Mouse (Mus musculus) intestine, embryonic 14.5 days (tissue): ENCODE results near the gene Bcl2l11. TPM values are rescaled to one million over a fixed set of nuclear protein-coding genes. Genes with fewer than 3 reads are reported as not detected.
A peak's percentile ranks its signal among the peaks of the same experiment; 100 is the strongest.

ENCODE experiments used
- ATAC-seq: fragments of 200-750 bp; cut with Nextera tagmentation; replicated peaks from 2 replicates; pipeline ENCODE4 v1.8.0; 2017; ENCODE audit warnings: low read depth, moderate number of reproducible peaks, moderate TSS enrichment, moderate library complexity; ENCODE audit not compliant: low FRiP score, low TSS enrichment
- DNase-seq: peaks from one replicate; pipeline ENCODE4 v3.0.0-alpha.2; 2018; ENCODE audit warnings: low spot score
- H3K27ac ChIP-seq: fragments of 300-500 bp; sonication (generic); 2 replicates; pipeline ENCODE4 v1.5.1; 2014; ENCODE audit warnings: low read depth, mild to moderate bottlenecking, control low read depth
- H3K27me3 ChIP-seq: fragments of 300-500 bp; sonication (generic); replicated peaks from 2 replicates; pipeline ENCODE4 v1.6.1; 2014; ENCODE audit warnings: low read length, control low read depth; ENCODE audit not compliant: control insufficient read depth, insufficient read depth
- H3K36me3 ChIP-seq: fragments of 300-500 bp; sonication (generic); 2 replicates; pipeline ENCODE4 v1.6.1; 2014; ENCODE audit warnings: low read length, control low read depth; ENCODE audit not compliant: control insufficient read depth, insufficient read depth
- H3K4me1 ChIP-seq: fragments of 300-500 bp; sonication (generic); replicated peaks from 2 replicates; pipeline ENCODE4 v1.6.1; 2014; ENCODE audit warnings: low read length, control low read depth, mixed read lengths; ENCODE audit not compliant: control insufficient read depth, insufficient read depth
- H3K4me2 ChIP-seq: fragments of 300-500 bp; sonication (generic); 2 replicates; pipeline ENCODE4 v1.6.1; 2014; ENCODE audit warnings: low read length
- H3K4me3 ChIP-seq: fragments of 300-500 bp; sonication (generic); 2 replicates; pipeline ENCODE4 v1.5.1; 2014; ENCODE audit warnings: low read depth, low read length, control low read depth, mixed read lengths
- H3K9ac ChIP-seq: fragments of 300-500 bp; sonication (generic); 2 replicates; pipeline ENCODE4 v1.6.1; 2014; ENCODE audit warnings: mild to moderate bottlenecking, low read length
- H3K9me3 ChIP-seq: fragments of 300-500 bp; sonication (generic); 2 replicates; pipeline ENCODE4 v1.6.1; 2016; ENCODE audit warnings: low read length, control low read depth; ENCODE audit not compliant: control insufficient read depth
- WGBS: fragments of 180-500 bp; shearing (Covaris S2); extraction: QIAGEN DNeasy Blood & Tissue Kit; methylation state at CpG from one replicate; pipeline ENCODE4 v1.1.7; 2014; 5-methylcytosine and 5-hydroxymethylcytosine counted together
- polyA plus RNA-seq: library from polyadenylated mRNA; unstranded; fragments of >200 nt; fragmentation: Nextera tagmentation; extraction: Ambion mirVana; gene quantifications from 2 replicates; pipeline ENCODE4 v1.2.1, GENCODE M21; 2014

Gene Bcl2l11
- polyA plus RNA-seq, 1 experiment from 2014 or later, result 14.1 TPM

- H3K4me3 ChIP-seq, result no peak overlapping the region
- WGBS, result 79% methylated on average over 7 of the region's 7 CpGs
These were observed 38.8 kb upstream of the Bcl2l11 start for GRCm38 (mm10) chr2:128086996-128087526.

GRCm38 (mm10) chr2:128087798-128088545 is 37.9 kb upstream of the Bcl2l11 start:
- 66% methylated on average over 8 of the region's 8 CpGs for WGBS
- Histone ChIP-seq H3K9ac (no peak overlapping the region), H3K9me3 (no peaks in the 10 kb centered on the region), H3K36me3 (no peaks in the 10 kb centered on the region), H3K4me3 (no peak overlapping the region), H3K4me2 (no peak overlapping the region), H3K27me3 (no peaks in the 10 kb centered on the region), H3K4me1 (no peaks in the 10 kb centered on the region), H3K27ac (no peak overlapping the region)
- DNase-seq (no peak), ATAC-seq (no peak)

More at GRCm38 (mm10) chr2:128086996-128087526, 38.8 kb upstream of the Bcl2l11 start:
- DNase-seq (no peak), ATAC-seq (no peak)
- Histone ChIP-seq H3K4me2 (no peak overlapping the region), H3K27ac (no peak overlapping the region), H3K9me3 (no peaks in the 10 kb centered on the region), H3K36me3 (no peaks in the 10 kb centered on the region), H3K4me1 (no peaks in the 10 kb centered on the region), H3K27me3 (no peaks in the 10 kb centered on the region), H3K9ac (no peak overlapping the region)

GRCm38 (mm10) chr2:128090283-128090885 is 35.5 kb upstream of the Bcl2l11 start:
- no peak for ATAC-seq
- Histone ChIP-seq H3K9me3 (no peaks in the 10 kb centered on the region), H3K9ac (no peak overlapping the region), H3K4me2 (no peak overlapping the region), H3K27ac (no peak overlapping the region), H3K27me3 (no peaks in the 10 kb centered on the region), H3K4me1 (peaks cover 8% of the 10 kb centered on the region; the same call in 1 of the 2 replicates), H3K36me3 (no peaks in the 10 kb centered on the region), H3K4me3 (no peak overlapping the region)
- DNase-seq, result no peak
- WGBS, result 90% methylated on average over 6 of the region's 6 CpGs

- ATAC-seq, result no peak
- Histone ChIP-seq H3K4me2 (no peak overlapping the region), H3K4me1 (peaks cover 10% of the 10 kb centered on the region; the same call in 1 of the 2 replicates), H3K4me3 (no peak overlapping the region), H3K9me3 (no peaks in the 10 kb centered on the region), H3K27ac (no peak overlapping the region), H3K9ac (no peak overlapping the region), H3K36me3 (no peaks in the 10 kb centered on the region), H3K27me3 (no peaks in the 10 kb centered on the region)
- WGBS, result 82% methylated on average over 11 of the region's 11 CpGs
- no peak for DNase-seq
These were observed 34.1 kb upstream of the Bcl2l11 start for GRCm38 (mm10) chr2:128091431-128092369.

- no peak overlapping the region for H3K9ac ChIP-seq
- no peaks in the 10 kb centered on the region for H3K36me3 ChIP-seq
- H3K4me1 ChIP-seq, result peaks cover 10% of the 10 kb centered on the region; the same call in 1 of the 2 replicates
- H3K9me3 ChIP-seq, result no peaks in the 10 kb centered on the region
- H3K27me3 ChIP-seq, result no peaks in the 10 kb centered on the region
- H3K27ac ChIP-seq, result no peak overlapping the region
- ATAC-seq (no peak), DNase-seq (no peak)
- H3K4me2 ChIP-seq, result no peak overlapping the region
- H3K4me3 ChIP-seq, result no peak overlapping the region
- WGBS, result 91% methylated on average over 2 of the region's 2 CpGs
These were observed 33.4 kb upstream of the Bcl2l11 start for GRCm38 (mm10) chr2:128092451-128092850.

GRCm38 (mm10) chr2:128094196-128094595 is 31.6 kb upstream of the Bcl2l11 start:
- Histone ChIP-seq H3K9ac (no peak overlapping the region), H3K27me3 (no peaks in the 10 kb centered on the region), H3K36me3 (no peaks in the 10 kb centered on the region), H3K4me1 (peaks cover 10% of the 10 kb centered on the region; the same call in 1 of the 2 replicates), H3K27ac (0 out of 2 replicates have a peak overlapping the region, but pooled peaks have one; percentile 22), H3K4me3 (no peak overlapping the region), H3K4me2 (no peak overlapping the region), H3K9me3 (no peaks in the 10 kb centered on the region)
- ATAC-seq (no peak), DNase-seq (no peak)
- 52% methylated on average over 5 of the region's 5 CpGs for WGBS

GRCm38 (mm10) chr2:128094602-128095001 is 31.2 kb upstream of the Bcl2l11 start:
- DNase-seq, result no peak

GRCm38 (mm10) chr2:128095270-128095669 is 30.6 kb upstream of the Bcl2l11 start:
- Histone ChIP-seq H3K36me3 (no peaks in the 10 kb centered on the region), H3K4me3 (no peak overlapping the region), H3K9ac (no peak overlapping the region), H3K27ac (no peak overlapping the region), H3K27me3 (no peaks in the 10 kb centered on the region), H3K4me2 (no peak overlapping the region), H3K9me3 (no peaks in the 10 kb centered on the region), H3K4me1 (peaks cover 10% of the 10 kb centered on the region; the same call in 1 of the 2 replicates)
- DNase-seq (no peak), ATAC-seq (no peak)
- WGBS, result 3% methylated on average over 1 of the region's 1 CpGs

More at GRCm38 (mm10) chr2:128094602-128095001, 31.2 kb upstream of the Bcl2l11 start:
- Histone ChIP-seq H3K4me2 (no peak overlapping the region), H3K36me3 (no peaks in the 10 kb centered on the region), H3K27ac (0 out of 2 replicates have a peak overlapping the region, but pooled peaks have one; percentile 22), H3K27me3 (no peaks in the 10 kb centered on the region), H3K4me3 (no peak overlapping the region), H3K9ac (no peak overlapping the region), H3K9me3 (no peaks in the 10 kb centered on the region), H3K4me1 (peaks cover 10% of the 10 kb centered on the region; the same call in 1 of the 2 replicates)
- no peak for ATAC-seq
- 24% methylated on average over 2 of the region's 2 CpGs for WGBS
